Mouse (Mus musculus) olfactory bulb, adult 2 months (tissue): Measurements from ENCODE around the gene Tpm1.

Experiments used
- CTCF ChIP-seq: fragments of 200-500 bp; IDR thresholded peaks from 2 replicates; pipeline ENCODE4 v1.5.1; 2012; ENCODE audit warnings: low read depth, mild to moderate bottlenecking, low read length, moderate library complexity; ENCODE audit not compliant: insufficient read depth
- POLR2A ChIP-seq: fragments of 200-500 bp; IDR thresholded peaks from 2 replicates; pipeline ENCODE4 v1.6.1; 2012; ENCODE audit warnings: mild to moderate bottlenecking, low read depth, low read length, moderate library complexity; ENCODE audit not compliant: insufficient read depth

GRCm38 (mm10) chr9:67032611-67033010 lies 16.6 kb downstream of the Tpm1 start:
- TF ChIP-seq CTCF = no peak
- no peak for TF ChIP-seq POLR2A
